Mouse (Mus musculus) heart, adult 9 months (tissue): ENCODE results near the gene Lkaaear1.

Experiments
- DNase-seq, 2 experiments: peaks; one replicate each; pipeline ENCODE4 v3.0.0; 2022; ENCODE audit warnings: low spot score in 2 of 2

The Lkaaear1 gene

GRCm38 (mm10) chr2:181656734-181657133, 41.5 kb downstream of the Lkaaear1 start, which contains the start of gene Gm29797:
Gm29797 (plus strand) TSS chr2:181657034.
- DNase-seq, result no peak

GRCm38 (mm10) chr2:181653523-181653922, 44.7 kb downstream of the Lkaaear1 start:
- DNase-seq, result no peak

- DNase-seq, result no peak
Measured at GRCm38 (mm10) chr2:181653065-181653464, 45.2 kb downstream of the Lkaaear1 start.

DNA sequence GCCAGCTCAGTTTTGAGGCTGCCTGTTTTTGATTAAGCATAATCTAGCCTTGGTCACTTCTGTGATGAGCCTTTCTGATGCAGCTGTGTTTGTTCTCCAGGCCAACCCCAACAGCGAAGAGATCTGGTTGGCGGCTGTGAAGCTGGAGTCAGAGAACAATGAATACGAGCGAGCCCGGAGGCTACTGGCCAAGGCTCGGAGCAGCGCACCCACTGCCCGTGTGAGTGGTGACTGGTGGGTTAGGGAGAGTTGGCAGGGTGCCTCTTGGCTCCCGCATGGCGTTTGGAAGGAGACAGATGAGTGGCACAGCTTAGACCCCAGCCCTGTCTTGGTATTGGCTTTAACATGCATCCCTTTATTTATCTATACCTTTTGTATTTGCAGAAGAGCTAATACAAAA, 49.3 kb downstream of the Lkaaear1 start:
- no peak for DNase-seq
